Mouse (Mus musculus): ENCODE measurements around the gene Tmem221. TPM values are rescaled to one million over a fixed set of nuclear protein-coding genes. Genes with fewer than 3 reads are reported as not detected.

Gene Tmem221
- total RNA-seq, 2 experiments from 2014 or later = not detected

DNA sequence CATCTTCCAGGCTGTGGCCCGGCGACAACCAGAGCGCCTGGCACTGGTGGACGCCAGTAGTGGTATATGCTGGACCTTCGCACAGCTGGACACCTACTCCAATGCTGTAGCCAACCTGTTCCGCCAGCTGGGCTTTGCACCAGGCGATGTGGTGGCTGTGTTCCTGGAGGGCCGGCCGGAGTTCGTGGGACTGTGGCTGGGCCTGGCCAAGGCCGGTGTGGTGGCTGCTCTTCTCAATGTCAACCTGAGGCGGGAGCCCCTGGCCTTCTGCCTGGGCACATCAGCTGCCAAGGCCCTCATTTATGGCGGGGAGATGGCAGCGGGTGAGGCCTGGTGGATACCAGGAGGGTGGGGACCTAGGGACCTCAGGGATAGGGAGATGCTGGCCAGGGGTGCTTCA, 20.8 kb upstream of the Tmem221 start:
- DNase-seq = no peak
- intact Hi-C loops (cut with DNase I) = no loop called here

DNA sequence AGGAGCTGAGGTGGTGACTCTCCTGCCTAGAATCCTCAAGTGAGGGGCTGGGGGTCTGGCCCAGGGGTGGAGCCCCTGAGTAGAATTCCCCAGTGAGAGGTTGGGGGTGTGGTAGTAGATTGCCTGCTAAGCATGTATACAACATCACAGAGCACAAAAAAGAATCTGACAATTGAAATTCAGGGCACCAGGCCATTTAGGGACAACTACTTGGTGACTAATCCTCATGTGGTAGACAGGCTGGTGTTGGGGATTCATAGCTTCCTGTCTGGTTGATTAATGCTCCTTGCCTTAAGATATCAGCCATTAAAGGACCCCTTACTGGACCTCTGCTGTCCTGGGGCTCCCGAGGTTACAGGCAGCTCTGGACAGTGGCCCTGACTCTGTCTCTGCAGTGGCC, 20.3 kb upstream of the Tmem221 start:
- intact Hi-C loops (cut with DNase I) = no loop called here
- DNase-seq = no peak

DNA sequence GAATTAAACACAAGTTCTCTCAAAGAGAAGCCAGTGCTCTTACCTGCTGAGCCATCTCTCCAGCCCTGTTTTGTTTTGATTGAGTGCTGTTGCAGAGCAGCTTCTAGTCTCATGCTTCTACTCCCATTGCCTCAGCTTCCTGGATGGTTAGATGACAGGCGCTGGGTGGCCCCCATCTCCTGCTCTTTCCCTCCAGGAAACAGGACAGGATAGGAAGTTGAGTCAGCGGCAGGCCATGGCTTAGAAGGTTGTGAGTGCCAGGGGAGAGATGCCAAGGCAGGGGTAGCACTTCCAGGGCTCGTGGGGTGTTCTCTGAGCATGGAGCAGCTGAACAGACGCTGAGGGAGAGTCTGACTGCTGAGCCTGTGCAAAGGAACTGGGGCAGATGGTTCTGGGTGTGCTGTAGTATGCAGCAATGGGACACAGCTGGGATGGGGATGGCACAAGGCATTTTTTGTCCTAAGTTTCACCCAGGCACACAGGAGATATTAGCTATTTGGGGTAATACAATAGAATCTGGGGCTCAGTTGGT, 19.3 kb upstream of the Tmem221 start:
- intact Hi-C loops (cut with DNase I) = no loop called here
- no peak for DNase-seq

DNA sequence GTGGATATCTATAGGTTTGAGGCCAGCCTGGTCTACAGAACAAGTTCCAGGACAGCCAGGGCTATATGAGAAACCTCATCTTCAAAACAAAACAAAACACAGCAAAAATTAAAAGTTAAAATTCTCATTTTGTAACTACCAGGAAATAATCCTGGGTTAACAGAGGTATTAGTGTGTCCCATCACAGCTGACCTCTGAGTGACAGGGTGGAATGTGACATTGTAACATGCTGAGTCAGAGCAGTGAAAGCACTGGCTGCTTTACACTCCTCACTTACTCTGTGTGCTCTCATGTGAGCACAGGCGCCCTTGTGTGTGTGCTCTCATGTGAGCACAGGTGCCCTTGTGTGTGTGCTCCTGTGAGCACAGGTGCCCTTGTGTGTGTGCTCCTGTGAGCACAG, 16.3 kb upstream of the Tmem221 start:
- intact Hi-C loops (cut with DNase I) = no loop called here
- no peak for DNase-seq

DNA sequence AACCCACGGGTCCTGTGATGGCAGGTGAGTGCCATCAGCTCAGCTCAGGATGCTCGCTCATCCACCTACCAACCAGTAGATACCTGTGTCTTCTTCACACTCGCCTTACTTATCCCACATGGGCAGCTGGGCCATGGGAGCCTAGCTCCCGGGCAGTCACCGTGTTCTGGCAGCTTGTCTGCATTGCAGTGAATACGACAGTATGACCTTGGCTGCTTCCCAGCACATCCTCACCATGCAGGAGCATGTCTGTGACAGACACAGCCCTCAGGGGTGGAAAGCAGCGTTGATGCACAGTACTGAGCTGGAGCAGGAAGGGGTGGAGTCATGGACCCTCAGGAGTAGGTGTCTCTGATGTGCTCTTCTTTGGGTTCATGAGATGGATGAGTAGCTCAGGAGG, 15.8 kb upstream of the Tmem221 start:
- intact Hi-C loops (cut with DNase I) = no loop called here
- no peak for DNase-seq

DNA sequence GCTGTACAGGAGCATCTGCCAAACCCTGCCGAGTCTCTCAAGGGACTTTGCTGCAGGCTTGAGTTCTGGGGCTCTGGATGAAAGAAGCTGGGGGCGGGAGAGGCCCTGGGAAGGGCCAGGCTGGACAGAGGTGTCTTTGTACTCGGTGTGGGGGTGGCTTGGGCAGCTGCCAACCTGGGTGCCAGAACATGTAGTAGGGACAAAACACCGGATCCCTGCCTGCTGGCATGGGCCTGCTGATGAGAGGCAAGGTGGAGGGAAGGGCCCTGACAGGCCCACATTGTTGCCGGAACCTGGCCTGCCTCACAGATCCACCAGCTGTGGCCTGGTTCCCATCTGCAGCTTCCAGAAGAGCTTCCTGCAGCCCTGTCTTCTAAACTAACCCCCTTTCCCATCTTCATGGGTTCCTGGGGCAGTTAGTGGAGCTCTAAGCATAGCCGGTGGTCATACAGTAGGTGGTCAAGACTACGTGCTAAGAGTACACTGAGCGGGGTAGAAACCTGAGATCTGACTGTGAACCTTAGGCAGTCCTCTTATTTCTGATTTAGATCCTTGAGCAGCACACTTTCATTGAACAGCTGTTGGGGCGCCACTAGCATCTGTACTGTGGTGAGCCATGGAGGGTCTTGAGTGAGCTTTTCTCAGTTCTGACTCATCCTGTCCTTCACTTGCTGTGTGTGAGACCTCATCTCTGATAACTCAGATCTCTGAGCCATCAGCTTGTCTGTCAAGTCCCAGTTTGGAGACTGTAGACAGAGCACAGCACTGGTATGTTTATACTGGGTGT, 14.4 kb upstream of the Tmem221 start:
- intact Hi-C loops (cut with DNase I) = no loop called here
- peak; percentile 89 for DNase-seq

DNA sequence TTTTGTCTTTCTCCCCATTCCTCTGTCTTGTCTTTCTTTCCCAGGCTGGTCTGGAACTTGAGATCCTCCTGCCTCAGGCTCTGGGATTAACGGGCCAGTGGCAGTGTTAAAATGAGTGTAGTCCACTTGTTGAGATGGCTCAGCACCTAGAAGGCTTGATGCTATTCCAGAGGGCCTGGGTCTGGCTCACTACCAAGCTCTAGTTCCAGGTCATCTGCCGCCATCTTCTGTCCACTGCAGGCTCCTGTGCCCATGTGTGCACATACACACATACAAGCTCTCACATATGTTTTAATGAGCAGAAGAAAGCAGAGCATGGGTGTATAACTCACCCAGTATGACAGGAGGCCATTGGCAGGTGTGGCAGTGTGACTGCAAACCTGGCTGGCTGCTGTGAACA, 13.4 kb upstream of the Tmem221 start:
- intact Hi-C loops (cut with DNase I) = no loop called here
- DNase-seq = no peak

DNA sequence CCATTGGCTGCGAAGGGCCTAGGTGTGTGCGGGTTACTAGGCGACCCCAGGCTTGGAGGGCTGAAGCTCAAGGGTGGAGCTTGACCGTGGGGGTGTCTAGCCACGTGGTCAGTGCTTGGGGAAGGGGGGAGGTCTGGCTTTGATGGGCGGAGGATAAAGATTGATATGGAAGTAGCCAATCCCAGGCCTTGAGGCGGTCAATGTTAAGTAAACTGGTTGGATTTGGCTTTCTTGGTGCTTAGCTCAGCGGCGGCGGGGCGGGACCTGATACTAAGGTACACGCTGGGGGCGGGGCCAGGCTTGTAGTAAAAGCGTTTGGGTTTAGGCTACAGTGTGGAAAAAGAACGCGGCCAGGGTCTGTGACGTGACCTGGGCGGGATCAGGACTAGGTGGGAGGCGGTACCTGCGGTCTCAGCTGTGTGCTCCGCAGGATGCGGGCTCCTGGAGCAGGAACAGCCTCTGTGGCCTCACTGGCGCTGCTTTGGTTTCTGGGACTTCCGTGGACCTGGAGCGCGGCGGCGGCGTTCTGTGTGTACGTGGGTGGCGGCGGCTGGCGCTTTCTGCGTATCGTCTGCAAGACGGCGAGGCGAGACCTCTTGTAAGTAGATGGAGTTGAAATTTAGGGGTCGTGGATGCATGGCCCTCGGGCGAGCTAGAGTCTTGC, 11.8 kb upstream of the Tmem221 start:
- intact Hi-C loops (cut with DNase I) = no loop called here
- DNase-seq = peak; percentile 95

DNA sequence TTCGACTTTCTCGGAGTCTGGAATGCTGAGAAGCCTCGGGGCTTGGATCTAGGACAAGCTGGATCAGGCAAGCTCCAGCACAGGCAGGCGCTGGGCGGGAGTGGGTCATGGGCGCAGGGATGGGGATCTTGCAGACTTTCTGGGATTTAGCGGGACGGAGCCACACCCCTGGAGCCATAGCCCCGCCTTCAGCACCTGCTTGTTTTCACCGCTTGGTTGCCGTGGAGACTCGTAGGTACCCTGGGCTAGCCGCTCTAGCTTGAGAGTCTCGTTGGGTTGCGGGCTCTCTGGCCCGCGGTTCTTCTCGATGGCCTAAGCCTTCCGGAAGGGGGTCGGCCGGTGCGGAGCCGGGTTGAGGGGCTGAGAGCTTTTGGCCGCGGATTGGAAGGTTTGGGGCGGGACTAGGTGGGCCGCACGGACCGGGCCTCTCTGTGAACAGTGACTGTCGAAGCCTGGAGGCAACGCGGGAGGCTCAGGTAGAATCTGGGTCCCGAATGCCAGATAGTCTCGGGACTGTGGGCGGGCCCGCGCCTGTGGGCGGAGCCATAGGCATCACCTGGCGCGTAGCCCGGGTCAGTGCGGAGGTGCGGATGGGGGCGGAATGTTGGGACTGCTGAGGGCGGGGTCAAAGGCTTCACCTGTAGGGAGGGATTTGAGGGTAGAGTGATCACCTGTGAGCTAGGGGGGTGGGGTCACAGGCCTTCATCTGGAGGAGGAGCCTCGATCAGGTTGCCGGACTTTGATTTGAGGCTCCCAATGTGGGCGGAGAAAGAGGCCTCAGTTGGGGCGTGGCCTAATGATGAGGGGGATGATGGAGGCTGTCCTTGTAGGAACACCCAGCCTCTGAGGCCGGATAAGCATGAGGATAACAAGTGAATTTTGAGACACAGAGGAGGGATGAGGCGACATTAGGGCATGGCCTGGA, 11.0 kb upstream of the Tmem221 start:
- peak; percentile 87 for DNase-seq
- intact Hi-C loops (cut with DNase I) = loop anchor here (10.0 kb wide), 1 partner anchor 95 kb away; no protein-coding TSS in a partner anchor

DNA sequence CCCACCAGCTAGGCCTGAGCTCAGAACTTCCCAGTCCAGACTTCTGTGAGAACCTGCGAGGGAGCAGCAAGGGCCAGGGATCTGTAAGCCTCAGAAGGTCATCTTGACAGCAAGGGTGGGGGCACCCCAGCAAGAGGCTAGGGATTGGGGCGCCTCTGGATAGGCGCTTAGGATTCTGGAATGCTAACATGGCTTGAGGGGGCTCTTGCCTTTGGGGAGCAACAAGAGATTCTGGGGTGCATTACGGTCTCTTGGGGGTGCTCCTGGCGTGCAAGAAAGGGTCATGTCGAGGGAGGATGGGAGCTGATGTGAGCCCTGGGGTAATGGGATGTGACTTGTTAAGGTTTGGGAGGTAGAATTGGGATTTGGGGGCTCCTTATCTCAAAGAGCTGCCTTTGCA, 10.3 kb upstream of the Tmem221 start:
- intact Hi-C loops (cut with DNase I) = loop anchor here (10.0 kb wide), 1 partner anchor 96 kb away; no protein-coding TSS in a partner anchor
- DNase-seq = no peak

DNA sequence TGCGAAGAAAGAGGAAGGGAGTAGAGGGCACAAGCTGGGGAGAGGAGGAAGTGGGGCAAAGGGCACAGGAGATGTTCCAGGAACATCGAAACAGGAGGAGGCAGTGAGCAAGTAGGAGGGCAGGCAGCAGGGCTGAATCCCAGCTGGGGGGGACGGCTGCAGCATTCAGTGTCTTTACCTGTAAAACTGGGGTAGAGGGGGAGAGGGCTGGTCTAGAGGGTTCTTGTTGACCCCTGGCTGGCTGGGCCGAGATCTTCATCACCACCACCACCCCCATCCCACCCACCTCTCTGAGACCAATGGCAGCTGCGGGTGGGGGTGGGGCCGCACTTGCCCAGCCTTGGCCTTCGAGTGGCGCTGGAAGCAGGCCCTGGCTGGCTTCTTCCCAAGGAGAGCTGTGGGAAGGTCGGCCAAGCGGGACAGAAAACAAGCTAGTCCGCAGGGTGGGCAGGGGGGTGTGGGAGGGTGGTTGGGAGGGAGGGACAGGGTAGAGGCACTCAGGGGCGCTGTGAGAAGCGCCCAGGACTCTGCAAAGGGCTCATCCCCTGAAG, 9.8 kb upstream of the Tmem221 start, which contains the start of gene Slc27a1:
TSS of gene Slc27a1 (plus strand) at position 496 of the 551 bp plus-strand sequence.
- DNase-seq = peak; percentile 94
- intact Hi-C loops (cut with DNase I) = loop anchor here (10.0 kb wide), 1 partner anchor 96 kb away; no protein-coding TSS in a partner anchor

DNA sequence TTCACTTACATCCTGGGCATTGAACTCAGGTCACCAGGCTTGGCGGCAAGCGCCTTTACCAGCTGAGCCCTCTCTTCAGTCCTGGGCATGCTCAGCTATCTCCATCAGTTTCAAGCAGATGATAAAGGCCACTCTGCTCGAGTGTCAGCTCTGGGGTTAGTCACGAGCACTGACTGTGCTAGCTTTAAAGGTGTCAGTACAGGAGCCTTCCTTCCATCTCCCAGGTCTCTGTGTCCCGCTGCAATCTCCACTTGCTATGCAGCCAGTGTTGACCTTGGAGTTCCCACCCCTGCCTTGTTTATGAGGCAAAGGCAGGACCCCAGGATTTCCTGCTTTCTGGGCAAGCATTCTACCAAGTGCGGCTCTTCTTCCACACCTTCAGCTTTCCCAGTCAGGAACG, 8.9 kb upstream of the Tmem221 start:
- no peak for DNase-seq
- intact Hi-C loops (cut with DNase I) = loop anchor here (10.0 kb wide), 1 partner anchor 97 kb away; no protein-coding TSS in a partner anchor

DNA sequence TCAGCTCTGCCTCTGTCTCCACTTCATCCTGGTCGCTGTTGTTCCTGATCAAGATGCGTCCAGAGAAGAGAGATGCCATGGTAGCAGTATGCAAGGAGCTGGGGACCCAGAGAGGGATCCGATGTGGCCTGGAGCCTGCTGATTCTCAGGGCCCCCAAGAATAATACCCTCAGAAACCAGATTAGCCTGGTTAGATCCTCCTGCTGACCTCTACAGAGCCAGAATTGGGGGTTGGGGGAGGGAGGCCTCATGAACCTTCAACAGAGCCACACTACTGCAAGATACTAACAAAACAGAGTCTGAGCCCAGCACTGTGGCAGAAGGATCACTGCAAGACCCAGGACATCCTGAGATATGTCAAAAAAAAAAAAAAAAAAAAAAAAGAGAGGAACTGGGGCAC, 7.8 kb upstream of the Tmem221 start, which contains the start of gene Nxnl1:
TSS of gene Nxnl1 (minus strand) at position 101 of the 400 bp plus-strand sequence.
- intact Hi-C loops (cut with DNase I) = loop anchor here (10.0 kb wide), 1 partner anchor 98 kb away; no protein-coding TSS in a partner anchor
- no peak for DNase-seq

DNA sequence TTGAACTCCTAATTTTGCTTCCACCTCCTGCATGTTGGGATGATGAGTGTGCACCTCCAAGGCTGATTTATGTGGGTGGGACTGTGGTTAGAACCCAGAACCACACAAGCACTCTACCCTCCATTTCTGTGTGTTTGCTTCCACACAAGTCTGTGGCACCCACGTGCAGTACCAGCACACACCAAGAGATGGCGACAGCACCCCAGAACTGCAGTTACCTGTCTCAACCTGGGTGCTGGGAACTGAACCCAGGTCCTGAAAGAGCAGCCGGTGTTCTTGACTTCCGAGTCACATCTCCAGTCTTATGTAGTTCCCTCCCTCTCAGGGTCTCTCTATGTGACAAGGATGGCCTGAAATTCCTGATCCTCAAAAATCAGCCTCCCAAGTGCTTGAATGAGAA, 5.3 kb upstream of the Tmem221 start:
- intact Hi-C loops (cut with DNase I) = loop anchor here (5.0 to 10.0 kb wide), 2 partner anchors 33 to 101 kb away; partner anchors contain the start of gene Fam129c
- no peak for DNase-seq

DNA sequence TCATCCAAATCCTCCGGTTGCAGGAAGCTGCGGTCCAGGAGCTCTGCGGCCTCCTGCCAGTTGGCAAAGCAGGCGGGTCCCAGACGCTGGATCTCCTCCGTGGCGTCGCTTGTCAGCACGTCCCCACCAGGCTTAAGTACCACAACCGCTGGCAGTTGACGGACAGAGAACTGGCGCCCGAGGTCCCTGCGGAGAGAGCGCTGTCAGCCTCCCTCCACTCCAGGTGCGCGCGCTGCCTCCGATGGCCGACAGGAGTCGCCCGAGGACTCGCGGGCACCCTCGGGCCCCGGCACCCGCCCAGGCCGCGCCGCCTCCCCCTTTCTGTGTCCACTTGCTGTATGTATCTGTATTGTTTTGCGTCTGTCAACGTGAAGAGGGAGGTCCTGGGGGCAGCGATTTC, 4.1 kb upstream of the Tmem221 start:
- intact Hi-C loops (cut with DNase I) = loop anchor here (5.0 to 10.0 kb wide), 2 partner anchors 35 to 102 kb away; partner anchors contain the start of gene Fam129c
- DNase-seq = peak; percentile 81

DNA sequence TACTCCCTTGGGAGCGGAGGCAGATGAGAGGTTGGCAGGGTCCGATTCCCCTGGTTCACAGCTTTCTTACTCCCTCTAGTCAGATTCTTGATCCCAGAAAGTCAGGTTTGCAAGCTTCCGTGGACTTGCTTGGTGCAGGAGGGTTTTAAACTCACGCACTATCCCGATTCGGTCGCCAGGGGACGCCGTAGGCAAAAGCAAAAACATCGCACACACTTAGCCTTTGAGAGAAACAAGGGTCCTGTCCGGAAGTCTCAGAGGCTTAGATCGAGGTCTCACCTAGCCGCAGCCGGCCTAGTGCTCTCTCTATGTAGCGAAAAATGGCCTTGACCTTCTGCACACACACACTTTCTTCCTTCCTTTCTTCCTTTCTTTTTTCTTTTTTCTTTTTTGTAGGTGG, 2.7 kb upstream of the Tmem221 start:
- DNase-seq = peak; percentile 62
- intact Hi-C loops (cut with DNase I) = loop anchor here (5.0 to 10.0 kb wide), 2 partner anchors 36 to 103 kb away; partner anchors contain the start of gene Fam129c

DNA sequence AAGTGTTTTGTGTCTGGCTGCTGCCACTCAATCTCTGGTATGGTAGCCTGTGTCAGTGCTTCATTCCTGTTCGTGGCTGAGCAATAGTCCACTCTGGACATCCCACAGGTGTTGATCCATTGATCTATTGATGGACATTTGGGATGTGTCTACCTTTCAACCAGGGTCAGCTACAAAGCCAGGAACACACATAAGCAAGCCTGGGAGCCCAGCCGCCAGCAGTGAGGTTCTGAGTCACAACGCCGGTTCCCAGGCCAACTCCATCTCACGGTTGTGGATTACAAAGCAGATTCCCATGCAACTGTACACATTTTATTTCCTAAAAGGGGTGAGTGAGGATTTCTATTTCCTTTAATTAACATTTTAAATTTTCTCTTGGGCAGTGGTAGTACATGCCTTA, 2.1 kb upstream of the Tmem221 start:
- intact Hi-C loops (cut with DNase I) = loop anchor here (5.0 to 10.0 kb wide), 2 partner anchors 37 to 104 kb away; partner anchors contain the start of gene Fam129c
- no peak for DNase-seq

DNA sequence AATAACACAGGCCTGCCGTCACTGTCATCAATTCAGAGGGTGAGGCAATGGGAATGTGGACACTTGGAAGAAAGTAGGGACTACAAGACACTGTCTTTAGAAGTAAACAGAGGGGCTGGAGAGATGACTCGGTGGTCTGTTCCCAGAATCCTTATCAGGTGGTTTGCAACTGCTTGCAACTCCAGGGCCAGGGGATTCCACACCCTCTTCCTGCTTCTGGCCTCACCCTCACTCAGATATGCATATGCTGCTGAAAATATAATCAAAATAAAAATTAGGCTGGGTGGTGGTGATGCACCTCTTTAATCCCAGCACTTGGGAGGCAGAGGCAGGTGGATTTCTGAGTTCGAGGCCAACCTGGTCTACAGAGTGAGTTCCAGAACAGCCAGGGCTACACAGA, 1.4 kb upstream of the Tmem221 start:
- intact Hi-C loops (cut with DNase I) = loop anchor here (5.0 to 10.0 kb wide), 2 partner anchors 37 to 105 kb away; partner anchors contain the start of gene Fam129c

DNA sequence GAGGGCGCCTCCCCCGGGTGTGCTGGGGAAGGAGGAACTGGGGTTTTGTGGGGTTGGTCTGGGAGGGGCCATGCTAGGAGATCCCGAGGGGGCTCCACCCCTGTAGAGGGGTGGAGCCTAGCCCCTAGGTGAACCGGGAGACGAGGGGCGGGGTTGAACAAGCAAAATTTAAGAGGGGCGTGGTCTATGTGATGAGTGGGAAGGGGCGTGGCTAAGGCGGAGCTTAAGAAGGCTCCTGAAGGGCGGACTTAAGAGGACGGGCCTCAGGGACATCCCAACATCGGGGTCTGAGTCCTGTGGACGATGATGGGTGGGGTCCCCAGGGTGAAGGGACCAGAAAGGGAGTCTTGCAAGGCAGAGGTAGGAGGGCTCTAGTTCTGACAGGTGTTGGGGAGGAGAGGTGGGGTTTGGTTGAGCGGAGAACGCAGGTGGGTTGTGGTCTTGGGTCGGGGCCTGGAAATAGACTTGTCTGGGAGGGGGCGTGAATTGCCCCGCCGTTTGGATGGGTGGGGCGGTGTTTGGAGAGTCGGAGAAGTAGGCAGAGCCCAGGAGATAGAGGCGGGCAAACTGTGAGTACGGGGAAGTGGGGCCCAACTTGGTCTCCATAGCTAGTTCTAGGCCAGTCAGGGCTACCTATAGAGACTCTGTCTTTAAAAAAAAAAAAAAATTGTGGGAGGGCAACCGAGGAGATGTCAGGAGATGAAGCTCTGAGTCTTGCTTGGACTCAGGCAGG, 453 bp upstream of the Tmem221 start:
- intact Hi-C loops (cut with DNase I) = no loop called here
- DNase-seq = peak; percentile 28

More for the DNA sequence above, 1.4 kb upstream of the Tmem221 start:
- no peak for DNase-seq
